Mouse (Mus musculus): Measurements from ENCODE around the gene Pabpc4. TPM values are rescaled to one million over a fixed set of nuclear protein-coding genes. Genes with fewer than 3 reads are reported as not detected.
"Not testable (repeated sequence)": the region's sequence is repeated elsewhere in the genome, so short reads cannot be mapped to it uniquely, and the experiment has no call there.

Gene Pabpc4
- polyA plus RNA-seq, 1 experiment: 221 TPM

DNA sequence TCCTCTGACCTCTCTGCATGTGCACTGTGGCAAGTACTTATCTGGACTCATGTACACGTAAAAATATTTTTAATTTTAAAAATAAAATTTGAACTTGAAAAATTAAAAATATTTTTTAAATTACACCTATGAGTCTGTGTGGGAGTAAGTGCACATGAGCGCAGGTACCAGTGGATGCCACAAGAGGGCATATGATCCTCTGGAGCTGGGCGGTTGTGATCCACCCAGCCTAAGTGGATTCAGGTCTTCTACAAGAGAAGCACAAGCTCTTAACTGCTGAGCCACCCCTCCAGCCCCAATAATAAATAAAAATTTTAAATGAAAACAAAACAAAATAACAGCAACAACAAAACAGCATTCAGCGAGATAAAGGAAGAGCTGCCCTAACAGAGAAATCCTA lies 71.0 kb downstream of the Pabpc4 start:
- H3K9ac ChIP-seq (ENCODE audit: low read depth, poor library complexity, severe bottlenecking): no peak overlapping the region
- peak; percentile 21 for TF ChIP-seq CTCF (IDR thresholded peaks at IDR 0.05; ENCODE audit: low read depth, low read length)
- no peak for TF ChIP-seq POLR2A (IDR thresholded peaks at IDR 0.05; ENCODE audit: insufficient read depth, low read length)

DNA sequence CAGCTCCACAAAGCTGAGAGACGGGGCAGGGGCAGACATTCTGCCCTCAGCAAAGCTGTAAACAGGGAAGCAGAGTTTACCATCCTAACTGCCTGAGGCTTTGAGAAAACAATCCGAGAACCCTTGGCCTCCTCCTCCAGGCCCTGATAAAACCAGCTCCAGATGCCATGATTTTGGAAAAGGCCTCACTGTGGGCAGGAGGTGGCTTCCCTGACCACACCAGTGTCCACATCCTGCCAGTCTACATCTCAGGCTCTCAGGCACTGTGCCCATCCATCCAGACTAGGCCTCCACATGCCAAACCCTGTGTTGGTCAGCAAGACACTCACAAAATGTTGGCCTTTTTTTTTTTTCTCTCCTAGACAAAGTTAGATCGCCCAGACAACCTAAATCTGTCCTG lies 72.0 kb downstream of the Pabpc4 start:
- Histone ChIP-seq H3K9ac (ENCODE audit: low read depth, poor library complexity, severe bottlenecking) (no peak overlapping the region), H3K36me3 (ENCODE audit: control insufficient read depth, insufficient read depth, low read length, poor library complexity, severe bottlenecking) (no peaks in the 10 kb centered on the region), H3K4me3 (ENCODE audit: low read depth, low read length) (no peak overlapping the region), H3K27me3 (ENCODE audit: control insufficient read depth, insufficient read depth, low read length, poor library complexity, severe bottlenecking) (no peaks in the 10 kb centered on the region), H3K4me1 (ENCODE audit: control insufficient read depth, insufficient read depth, low read length) (peaks cover 1% of the 10 kb centered on the region), H3K27ac (ENCODE audit: insufficient read depth, low read length) (no peak overlapping the region), H3K9me3 (replicated peaks; ENCODE audit: control insufficient read depth, insufficient read depth, low read length, poor library complexity, severe bottlenecking) (no peaks in the 10 kb centered on the region)
- no peak for TF ChIP-seq POLR2A (IDR thresholded peaks at IDR 0.05; ENCODE audit: insufficient read depth, low read length)

More for the DNA sequence above, 71.0 kb downstream of the Pabpc4 start:
- H3K4me1 ChIP-seq (ENCODE audit: control insufficient read depth, insufficient read depth, low read length): peaks cover 1% of the 10 kb centered on the region
- no peaks in the 10 kb centered on the region for H3K9me3 ChIP-seq (replicated peaks; ENCODE audit: control insufficient read depth, insufficient read depth, low read length, poor library complexity, severe bottlenecking)
- H3K27ac ChIP-seq (ENCODE audit: insufficient read depth, low read length): no peak overlapping the region
- H3K27me3 ChIP-seq (ENCODE audit: control insufficient read depth, insufficient read depth, low read length, poor library complexity, severe bottlenecking): no peaks in the 10 kb centered on the region
- no peak overlapping the region for H3K4me3 ChIP-seq (ENCODE audit: low read depth, low read length)
- no peaks in the 10 kb centered on the region for H3K36me3 ChIP-seq (ENCODE audit: control insufficient read depth, insufficient read depth, low read length, poor library complexity, severe bottlenecking)

DNA sequence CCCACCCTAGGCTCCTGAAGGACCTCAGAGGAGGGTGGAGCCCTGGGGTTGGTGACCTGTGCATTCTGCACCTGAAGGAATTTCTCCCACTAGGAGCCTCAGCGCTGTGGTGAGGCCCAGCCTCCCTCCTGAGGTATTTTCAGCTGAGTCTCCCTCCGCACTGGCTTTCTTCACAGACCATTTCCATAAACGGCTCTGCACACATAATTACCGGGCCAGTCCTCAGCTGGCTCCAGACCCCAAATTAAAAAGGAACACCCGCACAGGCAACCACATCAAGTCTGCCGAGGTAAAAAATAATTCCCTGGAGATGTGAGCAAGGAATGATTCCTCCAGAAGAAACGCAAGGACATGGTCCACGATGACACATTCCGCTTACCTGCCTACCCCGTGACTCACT lies 73.1 kb downstream of the Pabpc4 start:
- H3K27me3 ChIP-seq (ENCODE audit: control insufficient read depth, insufficient read depth, low read length, poor library complexity, severe bottlenecking); H3K27ac ChIP-seq (ENCODE audit: insufficient read depth, low read length); H3K36me3 ChIP-seq (ENCODE audit: control insufficient read depth, insufficient read depth, low read length, poor library complexity, severe bottlenecking); H3K4me1 ChIP-seq (ENCODE audit: control insufficient read depth, insufficient read depth, low read length); H3K9ac ChIP-seq (ENCODE audit: low read depth, poor library complexity, severe bottlenecking); H3K4me3 ChIP-seq (ENCODE audit: low read depth, low read length); H3K9me3 ChIP-seq (replicated peaks; ENCODE audit: control insufficient read depth, insufficient read depth, low read length, poor library complexity, severe bottlenecking): not testable (repeated sequence)

DNA sequence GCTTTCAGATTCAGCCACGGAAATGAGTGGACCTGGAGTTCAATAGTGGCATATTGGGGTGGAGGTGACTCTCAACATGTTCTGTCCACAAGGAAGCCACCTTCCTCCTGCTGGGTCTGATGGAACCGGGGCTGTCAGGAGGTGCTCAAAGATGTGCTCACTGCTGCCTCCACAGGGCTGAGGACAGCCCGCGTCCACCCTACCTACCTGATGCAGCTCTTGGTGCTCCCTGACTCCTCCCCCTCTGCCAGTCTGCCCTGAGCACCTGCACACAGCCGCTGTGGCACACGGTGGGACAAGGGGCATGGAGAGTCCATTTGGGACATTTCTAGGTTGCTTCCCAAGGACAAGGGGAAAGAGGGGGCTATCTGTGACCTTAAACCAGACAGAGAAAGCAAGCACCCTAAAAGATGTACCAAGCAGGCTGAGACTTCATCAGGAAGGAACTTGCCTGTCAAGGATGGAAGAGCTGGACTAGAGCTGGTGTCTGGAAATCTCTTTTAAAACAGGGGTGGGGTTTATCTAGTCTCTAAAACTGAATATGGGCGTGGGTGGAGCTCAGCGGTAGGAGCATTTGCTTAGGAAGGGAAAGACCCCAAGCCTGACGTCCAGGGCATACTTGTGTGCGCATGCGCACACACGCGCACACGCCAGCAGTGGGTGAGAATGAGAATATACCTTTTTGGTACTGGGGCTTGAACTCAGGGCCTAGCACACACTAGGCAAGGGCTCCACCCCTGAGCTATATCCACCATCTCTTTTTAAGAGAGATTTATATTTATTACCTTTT lies 73.8 kb downstream of the Pabpc4 start:
- Histone ChIP-seq H3K27ac (ENCODE audit: insufficient read depth, low read length) (no peak overlapping the region), H3K4me3 (ENCODE audit: low read depth, low read length) (no peak overlapping the region), H3K36me3 (ENCODE audit: control insufficient read depth, insufficient read depth, low read length, poor library complexity, severe bottlenecking) (no peaks in the 10 kb centered on the region), H3K9me3 (replicated peaks; ENCODE audit: control insufficient read depth, insufficient read depth, low read length, poor library complexity, severe bottlenecking) (no peaks in the 10 kb centered on the region), H3K27me3 (ENCODE audit: control insufficient read depth, insufficient read depth, low read length, poor library complexity, severe bottlenecking) (no peaks in the 10 kb centered on the region), H3K4me1 (ENCODE audit: control insufficient read depth, insufficient read depth, low read length) (peaks cover 1% of the 10 kb centered on the region), H3K9ac (ENCODE audit: low read depth, poor library complexity, severe bottlenecking) (no peak overlapping the region)
- TF ChIP-seq POLR2A (IDR thresholded peaks at IDR 0.05; ENCODE audit: insufficient read depth, low read length) (no peak), CTCF (IDR thresholded peaks at IDR 0.05; ENCODE audit: low read depth, low read length) (peak; percentile 41), EP300 (IDR thresholded peaks at IDR 0.05; ENCODE audit: insufficient read depth, low read depth, low read length) (no peak)

DNA sequence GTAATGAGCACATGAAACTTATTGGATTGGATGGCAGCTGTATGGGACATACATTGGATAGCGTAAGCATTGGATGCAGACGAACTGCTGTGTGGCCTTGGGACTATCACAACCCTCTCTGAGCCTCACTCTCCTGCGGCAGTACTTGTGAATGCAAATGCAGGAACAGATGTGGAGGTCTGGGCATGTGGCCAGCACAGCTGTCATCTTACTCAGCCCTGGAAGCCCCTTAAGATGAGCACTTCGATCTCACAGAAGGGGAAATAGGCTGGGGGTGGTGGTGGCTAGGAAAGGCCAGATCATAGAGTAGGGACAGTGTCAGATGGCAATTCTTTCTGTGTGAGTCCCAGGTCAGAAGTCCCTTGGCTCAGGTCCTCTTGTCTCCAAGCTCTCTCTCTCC lies 75.5 kb downstream of the Pabpc4 start:
- no peak overlapping the region for H3K9ac ChIP-seq (ENCODE audit: low read depth, poor library complexity, severe bottlenecking)
- H3K36me3 ChIP-seq (ENCODE audit: control insufficient read depth, insufficient read depth, low read length, poor library complexity, severe bottlenecking): no peaks in the 10 kb centered on the region
- H3K4me3 ChIP-seq (ENCODE audit: low read depth, low read length): no peak overlapping the region
- no peak overlapping the region for H3K27ac ChIP-seq (ENCODE audit: insufficient read depth, low read length)
- peaks cover 1% of the 10 kb centered on the region for H3K4me1 ChIP-seq (ENCODE audit: control insufficient read depth, insufficient read depth, low read length)
- no peak for TF ChIP-seq EP300 (IDR thresholded peaks at IDR 0.05; ENCODE audit: insufficient read depth, low read depth, low read length)
- TF ChIP-seq POLR2A (IDR thresholded peaks at IDR 0.05; ENCODE audit: insufficient read depth, low read length): no peak
- TF ChIP-seq CTCF (IDR thresholded peaks at IDR 0.05; ENCODE audit: low read depth, low read length): no peak
- H3K27me3 ChIP-seq (ENCODE audit: control insufficient read depth, insufficient read depth, low read length, poor library complexity, severe bottlenecking): no peaks in the 10 kb centered on the region
- H3K9me3 ChIP-seq (replicated peaks; ENCODE audit: control insufficient read depth, insufficient read depth, low read length, poor library complexity, severe bottlenecking): no peaks in the 10 kb centered on the region

DNA sequence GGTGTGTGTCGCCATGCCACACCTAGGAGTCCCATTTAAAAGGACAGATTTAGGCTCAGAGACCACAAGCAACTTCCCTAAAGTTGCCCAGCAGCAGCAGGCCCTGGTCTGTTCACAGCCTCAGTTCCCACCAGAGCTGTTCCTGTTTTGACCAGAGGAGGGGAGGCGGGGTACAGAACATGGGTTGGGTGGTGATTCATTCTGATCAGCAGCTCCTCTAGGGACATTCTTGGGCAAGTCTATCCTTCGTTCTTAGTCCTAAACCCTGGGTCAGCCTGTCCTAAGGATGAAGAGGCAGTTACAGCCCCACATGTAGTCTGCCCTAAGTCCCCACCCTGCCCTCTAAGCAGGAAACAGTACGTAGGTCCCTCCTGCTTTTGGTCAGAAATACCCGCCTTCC lies 78.1 kb downstream of the Pabpc4 start:
- no peak for TF ChIP-seq CTCF (IDR thresholded peaks at IDR 0.05; ENCODE audit: low read depth, low read length)
- H3K27me3 ChIP-seq (ENCODE audit: control insufficient read depth, insufficient read depth, low read length, poor library complexity, severe bottlenecking): no peaks in the 10 kb centered on the region
- H3K27ac ChIP-seq (ENCODE audit: insufficient read depth, low read length): no peak overlapping the region

More for the DNA sequence above, 78.1 kb downstream of the Pabpc4 start:
- Histone ChIP-seq H3K4me3 (ENCODE audit: low read depth, low read length) (no peak overlapping the region), H3K4me1 (ENCODE audit: control insufficient read depth, insufficient read depth, low read length) (peaks cover 2% of the 10 kb centered on the region), H3K9ac (ENCODE audit: low read depth, poor library complexity, severe bottlenecking) (no peak overlapping the region), H3K9me3 (replicated peaks; ENCODE audit: control insufficient read depth, insufficient read depth, low read length, poor library complexity, severe bottlenecking) (no peaks in the 10 kb centered on the region), H3K36me3 (ENCODE audit: control insufficient read depth, insufficient read depth, low read length, poor library complexity, severe bottlenecking) (no peaks in the 10 kb centered on the region)

Measured in ES-Bruce4 (cell line).